In the genomic region with DNA sequence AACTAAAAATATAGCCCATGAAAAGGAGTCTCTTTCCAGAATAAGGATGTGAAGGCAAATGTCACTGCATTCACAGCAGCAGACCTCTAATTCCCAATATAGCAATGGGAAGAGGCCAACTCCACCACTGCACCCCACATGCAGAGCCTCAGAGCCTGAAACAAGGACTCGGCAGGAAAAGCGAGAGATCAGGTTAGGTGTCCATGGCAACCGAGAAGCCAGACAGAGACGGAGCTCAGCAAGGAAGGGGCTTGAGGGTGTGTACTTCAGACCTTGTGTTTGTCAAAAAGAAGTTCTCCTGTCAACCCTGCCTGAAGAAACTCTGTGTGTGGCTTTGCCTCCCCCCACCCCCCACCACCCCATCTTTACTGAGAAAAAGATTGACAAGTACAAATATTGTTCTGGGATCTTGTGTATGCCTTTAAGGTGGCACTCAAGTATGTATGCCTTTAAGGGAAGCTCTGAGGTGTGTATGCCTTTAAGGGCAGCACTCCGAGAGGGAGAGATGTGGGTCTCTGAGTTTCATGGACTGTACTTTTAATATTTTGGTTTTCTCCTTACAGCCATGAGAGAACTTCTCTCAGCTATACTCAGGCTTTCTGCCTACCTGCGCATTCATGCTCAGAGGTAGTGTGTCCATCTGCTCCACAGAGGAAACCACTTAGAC, we compare ENCODE assay signal across 16 mouse cellular contexts. TPM values are rescaled to one million over a fixed set of nuclear protein-coding genes. Genes with fewer than 3 reads are reported as not detected.
DNase-seq lines count a peak whose midpoint lies in the region; ATAC-seq lines count a peak whose summit lies in the region.
"Had no signal": no experiment of that assay in that cellular context is flagged by ENCODE, and none has a peak within 500 bp of the region (broad histone marks: within the 10 kb centered on the region; RNA-seq: fewer than 3 reads in every experiment).

No protein-coding gene starts in this region.

- ATAC-seq in hindbrain, embryonic 16.5 days: peak; percentile 67
- ATAC-seq in megakaryocyte progenitor cell, adult 5-6 weeks (replicated peaks; ENCODE audit: poor library complexity): no peak
- ATAC-seq: activated CD4-positive, CD25-positive, alpha-beta regulatory T cell, adult 4 months had no signal

- H3K9ac ChIP-seq in hindbrain, embryonic 16.5 days (ENCODE audit: low read depth, low read length): 0 out of 2 replicates have a peak overlapping the region, but pooled peaks have one; percentile 15
- H3K9ac ChIP-seq: kidney, embryonic 15.5 days; limb, embryonic 12.5 days; neural tube, embryonic 13.5 days had no signal

- H3K36me3 ChIP-seq in hindbrain, embryonic 16.5 days (ENCODE audit: control insufficient read depth, insufficient read depth, low read length): no peaks in the 10 kb centered on the region
- H3K36me3 ChIP-seq: kidney, embryonic 15.5 days; limb, embryonic 12.5 days; neural tube, embryonic 13.5 days had no signal

- H3K4me3 ChIP-seq in hindbrain, embryonic 16.5 days (ENCODE audit: low read length): no peak overlapping the region
- H3K4me3 ChIP-seq: erythroblast, embryonic 14.5 days; kidney, embryonic 15.5 days; limb, embryonic 12.5 days; neural tube, embryonic 13.5 days had no signal

- H3K27me3 ChIP-seq in hindbrain, embryonic 16.5 days (replicated peaks; ENCODE audit: control insufficient read depth, insufficient read depth, low read length): no peaks in the 10 kb centered on the region

- no peaks in the 10 kb centered on the region for H3K9me3 ChIP-seq in hindbrain, embryonic 16.5 days (ENCODE audit: control insufficient read depth, low read length)
- H3K9me3 ChIP-seq: kidney, embryonic 15.5 days had no signal

- peak; percentile 58 for DNase-seq in embryo, embryonic 10 days (ENCODE audit: low spot score)
- DNase-seq in embryo, embryonic 10.5 days (ENCODE audit: low spot score): no peak
- peak; percentile 11 to 26 for DNase-seq in right cerebral cortex, adult 2 months (ENCODE audit: low spot score in 2 of 2)
- DNase-seq in right cerebral cortex, adult 18-20 months: no peak
- no peak for DNase-seq in T-cell, adult 2 months (ENCODE audit: low spot score)
- DNase-seq in cerebellum, adult 9-10 months: no peak
- DNase-seq: cerebellum, adult 11-12 months; thymus, postnatal 25 days had no signal

- no peak overlapping the region for H3K4me2 ChIP-seq in hindbrain, embryonic 16.5 days (ENCODE audit: low read length)
- H3K4me2 ChIP-seq: kidney, embryonic 15.5 days; limb, embryonic 12.5 days; neural tube, embryonic 13.5 days had no signal

- peaks cover 6% of the 10 kb centered on the region for H3K4me1 ChIP-seq in hindbrain, embryonic 16.5 days (ENCODE audit: control insufficient read depth, insufficient read depth, low read depth, low read length)
- H3K4me1 ChIP-seq: kidney, embryonic 15.5 days; limb, embryonic 12.5 days had no signal

- H3K27ac ChIP-seq in hindbrain, embryonic 16.5 days (ENCODE audit: low read depth, low read length): no peak overlapping the region
- H3K27ac ChIP-seq: kidney, embryonic 15.5 days; limb, embryonic 12.5 days; neural tube, embryonic 13.5 days had no signal

- 31% methylated on average over 6 of the region's 6 CpGs for WGBS in hindbrain, embryonic 16.5 days

RNA-seq across cellular contexts. Expression of a gene that starts 37.9 kb away (rescaled TPM):
- 3.7 and 4.3 TPM in 2 replicates for polyA plus RNA-seq in hindbrain, embryonic 16.5 days (2015; fragmentation: Nextera tagmentation; extraction: Ambion mirVana)
- total RNA-seq in megakaryocyte progenitor cell, adult 5-6 weeks (2015): not detected in 2 replicates
- total RNA-seq in megakaryocyte progenitor cell, adult 5-6 weeks (2017): not detected in 2 replicates
- total RNA-seq: common myeloid progenitor, adult 5-6 weeks had no signal
- polyA plus RNA-seq: activated CD4-positive, CD25-positive, alpha-beta regulatory T cell, adult 4 months; erythroblast, embryonic 14.5 days had no signal

Comparison
In these comparisons a context has a peak if more than half of its experiments do, and no peak if none do; other contexts are left out.
1. DNase-seq: peak in embryo, embryonic 10 days (single experiment) and right cerebral cortex, adult 2 months (2 of 2); none in embryo, embryonic 10.5 days (single experiment), right cerebral cortex, adult 18-20 months (single experiment), T-cell, adult 2 months (single experiment) and cerebellum, adult 9-10 months (single experiment).